Mouse (Mus musculus): Measurements from ENCODE around the gene Ctnnd2. TPM values are rescaled to one million over a fixed set of nuclear protein-coding genes. Genes with fewer than 3 reads are reported as not detected.

Ctnnd2 gene
- polyA plus RNA-seq, 1 experiment from 2014 or later: 0.85 TPM

DNA sequence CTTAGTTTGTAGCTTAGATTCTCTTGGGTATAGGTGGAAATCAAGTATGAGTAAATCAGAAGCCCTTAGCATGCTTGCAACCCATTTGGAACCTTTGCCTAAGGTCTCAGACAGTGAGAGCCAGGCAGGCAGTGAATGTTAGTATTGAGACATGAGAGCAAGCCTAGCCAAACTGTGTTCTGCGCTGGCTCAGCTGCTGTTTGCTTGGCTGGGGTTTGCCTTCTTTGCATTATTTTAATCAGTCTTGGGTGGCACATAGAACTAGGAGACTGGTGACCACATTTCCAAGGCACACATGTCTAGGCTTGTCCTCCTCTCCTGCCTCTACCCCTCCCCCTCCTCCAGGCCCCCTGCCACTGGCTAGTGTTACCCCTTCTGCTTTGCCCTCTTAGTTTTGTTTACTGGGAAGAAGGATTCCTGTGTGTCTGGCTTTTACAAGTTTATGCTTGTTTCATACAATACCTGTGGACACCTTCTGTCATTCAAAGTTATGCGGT is 381.6 kb downstream of the Ctnnd2 start:
- no peak overlapping the region for H3K4me2 ChIP-seq
- H3K9me3 ChIP-seq (ENCODE audit: control insufficient read depth, low read length): no peaks in the 10 kb centered on the region
- ATAC-seq (replicated peaks; ENCODE audit: low FRiP score) (no peak), DNase-seq (ENCODE audit: low spot score) (no peak)
- H3K36me3 ChIP-seq (ENCODE audit: control insufficient read depth, insufficient read depth, low read length): no peaks in the 10 kb centered on the region
- no peaks in the 10 kb centered on the region for H3K4me1 ChIP-seq (replicated peaks; ENCODE audit: control insufficient read depth, insufficient read depth, low read length)
- H3K27me3 ChIP-seq (replicated peaks; ENCODE audit: control insufficient read depth, insufficient read depth, low read length): no peaks in the 10 kb centered on the region
- H3K9ac ChIP-seq (ENCODE audit: low read depth, low read length): no peak overlapping the region
- WGBS: 81% methylated on average over 2 of the region's 2 CpGs
- H3K27ac ChIP-seq (ENCODE audit: low read depth, low read length): no peak overlapping the region
- H3K4me3 ChIP-seq (ENCODE audit: low read depth, low read length): no peak overlapping the region

DNA sequence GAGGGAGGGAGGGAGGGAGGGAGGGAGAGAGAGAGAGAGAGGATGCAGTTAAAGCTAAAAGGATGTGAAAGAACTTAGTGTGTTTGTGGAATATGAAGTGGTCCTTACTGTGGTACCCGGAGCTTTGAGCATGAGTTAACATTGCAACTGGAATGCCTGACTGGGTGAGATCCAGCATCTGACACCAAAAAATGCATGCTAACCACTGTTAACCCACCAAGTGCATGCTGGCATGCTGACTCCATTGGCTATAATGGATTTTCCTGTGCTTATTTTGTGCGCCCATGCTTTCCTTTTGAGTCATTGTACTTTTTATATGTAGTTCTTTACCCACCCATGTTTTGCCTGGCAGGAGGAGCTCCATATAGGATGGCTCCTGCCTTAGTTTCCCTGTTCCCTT is 383.4 kb downstream of the Ctnnd2 start:
- ATAC-seq (replicated peaks; ENCODE audit: low FRiP score) (no peak), DNase-seq (ENCODE audit: low spot score) (no peak)
- no peaks in the 10 kb centered on the region for H3K36me3 ChIP-seq (ENCODE audit: control insufficient read depth, insufficient read depth, low read length)
- no peak overlapping the region for H3K4me3 ChIP-seq (ENCODE audit: low read depth, low read length)
- 92% methylated on average over 2 of the region's 2 CpGs for WGBS
- no peak overlapping the region for H3K4me2 ChIP-seq
- H3K27me3 ChIP-seq (replicated peaks; ENCODE audit: control insufficient read depth, insufficient read depth, low read length): no peaks in the 10 kb centered on the region
- H3K9ac ChIP-seq (ENCODE audit: low read depth, low read length): no peak overlapping the region
- H3K27ac ChIP-seq (ENCODE audit: low read depth, low read length): no peak overlapping the region
- no peaks in the 10 kb centered on the region for H3K9me3 ChIP-seq (ENCODE audit: control insufficient read depth, low read length)
- H3K4me1 ChIP-seq (replicated peaks; ENCODE audit: control insufficient read depth, insufficient read depth, low read length): no peaks in the 10 kb centered on the region

DNA sequence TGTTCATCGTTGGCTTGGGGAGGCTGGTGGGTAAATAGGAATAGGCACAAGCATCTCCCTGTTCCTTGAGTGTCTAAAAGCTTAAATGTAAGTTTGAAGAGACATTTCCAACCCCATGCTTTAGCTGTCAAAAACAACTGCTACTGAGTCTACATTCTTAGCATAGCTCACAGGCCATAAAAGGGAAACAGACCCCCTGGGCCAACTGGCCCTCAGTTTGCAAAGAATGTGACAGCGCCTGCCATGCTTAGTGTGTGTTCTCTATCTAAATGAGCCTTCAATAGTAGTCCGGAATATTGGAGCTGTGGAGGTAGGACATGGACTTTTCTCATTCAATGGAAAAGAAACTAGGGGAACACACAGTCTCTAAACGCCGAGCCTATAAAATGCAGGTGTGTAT is 390.0 kb downstream of the Ctnnd2 start:
- 76% methylated on average over 5 of the region's 5 CpGs for WGBS
- DNase-seq (ENCODE audit: low spot score) (no peak), ATAC-seq (replicated peaks; ENCODE audit: low FRiP score) (no peak)
- no peak overlapping the region for H3K9ac ChIP-seq (ENCODE audit: low read depth, low read length)
- no peak overlapping the region for H3K4me3 ChIP-seq (ENCODE audit: low read depth, low read length)
- H3K4me2 ChIP-seq: no peak overlapping the region
- no peaks in the 10 kb centered on the region for H3K9me3 ChIP-seq (ENCODE audit: control insufficient read depth, low read length)
- no peaks in the 10 kb centered on the region for H3K36me3 ChIP-seq (ENCODE audit: control insufficient read depth, insufficient read depth, low read length)
- H3K4me1 ChIP-seq (replicated peaks; ENCODE audit: control insufficient read depth, insufficient read depth, low read length): no peaks in the 10 kb centered on the region
- no peak overlapping the region for H3K27ac ChIP-seq (ENCODE audit: low read depth, low read length)
- no peaks in the 10 kb centered on the region for H3K27me3 ChIP-seq (replicated peaks; ENCODE audit: control insufficient read depth, insufficient read depth, low read length)

DNA sequence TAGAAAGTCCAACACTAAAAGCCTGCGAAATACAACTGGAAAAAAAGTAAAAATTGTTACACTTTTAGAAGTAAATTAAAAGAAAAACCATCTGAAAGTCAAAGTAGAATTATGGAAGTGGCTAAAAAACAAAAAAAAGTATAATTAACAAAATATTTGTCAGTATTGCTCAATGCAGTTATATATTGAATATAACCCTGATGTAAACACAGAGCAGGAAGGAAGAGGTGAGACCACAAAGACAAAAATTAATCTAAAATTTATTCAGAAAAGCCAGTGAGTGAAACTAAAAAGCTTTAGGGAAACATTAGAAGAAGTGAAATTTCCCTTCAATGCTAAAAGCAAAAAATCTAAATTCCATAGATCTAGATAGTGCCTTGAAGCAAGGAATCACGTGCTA is 392.2 kb downstream of the Ctnnd2 start:
- ATAC-seq (replicated peaks; ENCODE audit: low FRiP score) (no peak), DNase-seq (ENCODE audit: low spot score) (no peak)
- Histone ChIP-seq H3K4me2 (no peak overlapping the region), H3K27me3 (replicated peaks; ENCODE audit: control insufficient read depth, insufficient read depth, low read length) (no peaks in the 10 kb centered on the region), H3K9me3 (ENCODE audit: control insufficient read depth, low read length) (no peaks in the 10 kb centered on the region), H3K27ac (ENCODE audit: low read depth, low read length) (no peak overlapping the region), H3K4me1 (replicated peaks; ENCODE audit: control insufficient read depth, insufficient read depth, low read length) (no peaks in the 10 kb centered on the region), H3K9ac (ENCODE audit: low read depth, low read length) (no peak overlapping the region), H3K4me3 (ENCODE audit: low read depth, low read length) (no peak overlapping the region), H3K36me3 (ENCODE audit: control insufficient read depth, insufficient read depth, low read length) (no peaks in the 10 kb centered on the region)
- 81% methylated on average over 2 of the region's 2 CpGs for WGBS

DNA sequence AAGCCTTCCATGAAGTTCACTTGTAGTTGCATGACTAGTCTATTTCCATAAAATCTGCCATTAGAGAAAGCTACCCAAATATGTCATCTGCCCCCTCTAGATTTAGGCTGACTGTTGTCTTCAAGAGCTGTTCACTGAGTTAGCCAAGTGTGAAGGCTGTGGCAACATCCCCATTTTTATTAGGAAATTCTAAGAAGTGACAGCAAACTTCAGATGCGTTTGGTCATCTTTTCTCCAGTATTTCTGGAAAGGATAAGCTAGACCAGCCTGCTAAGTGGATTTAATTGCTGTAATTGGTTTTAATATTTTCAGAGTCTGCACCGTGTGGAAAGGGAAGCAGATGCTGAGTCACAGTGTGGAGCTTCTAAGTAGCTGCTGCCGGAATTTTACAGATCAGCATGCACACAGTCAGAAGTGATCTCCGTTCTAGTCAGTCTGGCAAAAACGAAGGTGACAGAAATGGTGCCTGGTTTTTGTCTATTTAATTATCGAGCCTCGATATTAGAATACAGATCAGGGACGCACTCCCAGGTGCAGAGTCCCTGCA is 397.9 kb downstream of the Ctnnd2 start:
- no peaks in the 10 kb centered on the region for H3K4me1 ChIP-seq (replicated peaks; ENCODE audit: control insufficient read depth, insufficient read depth, low read length)
- H3K27me3 ChIP-seq (replicated peaks; ENCODE audit: control insufficient read depth, insufficient read depth, low read length): no peaks in the 10 kb centered on the region
- DNase-seq (ENCODE audit: low spot score) (no peak), ATAC-seq (replicated peaks; ENCODE audit: low FRiP score) (no peak)
- no peaks in the 10 kb centered on the region for H3K9me3 ChIP-seq (ENCODE audit: control insufficient read depth, low read length)
- no peak overlapping the region for H3K9ac ChIP-seq (ENCODE audit: low read depth, low read length)
- WGBS: 80% methylated on average over 8 of the region's 8 CpGs
- H3K4me3 ChIP-seq (ENCODE audit: low read depth, low read length): no peak overlapping the region
- H3K36me3 ChIP-seq (ENCODE audit: control insufficient read depth, insufficient read depth, low read length): no peaks in the 10 kb centered on the region
- H3K27ac ChIP-seq (ENCODE audit: low read depth, low read length): no peak overlapping the region
- H3K4me2 ChIP-seq: no peak overlapping the region

DNA sequence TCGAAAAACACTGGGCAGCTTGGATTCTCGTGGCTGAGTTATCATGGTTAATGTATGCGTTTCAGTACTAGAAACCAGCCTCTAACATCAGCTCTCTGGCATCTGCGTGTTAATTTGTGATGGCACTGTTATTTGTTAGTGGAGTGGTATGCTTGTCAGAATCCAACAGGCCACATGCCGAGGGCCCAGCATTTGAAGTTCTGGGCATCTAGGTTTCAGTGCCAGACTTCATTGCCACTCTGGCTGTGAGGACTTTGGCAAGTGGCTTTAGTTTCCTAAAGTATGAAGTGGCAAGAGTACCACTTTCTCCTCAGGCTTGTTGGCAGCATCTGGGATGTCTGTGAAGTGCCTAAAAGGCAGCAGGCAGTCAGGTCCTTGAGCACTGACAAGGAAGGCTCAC is 415.1 kb downstream of the Ctnnd2 start:
- H3K36me3 ChIP-seq (ENCODE audit: control insufficient read depth, insufficient read depth, low read length): no peaks in the 10 kb centered on the region

DNA sequence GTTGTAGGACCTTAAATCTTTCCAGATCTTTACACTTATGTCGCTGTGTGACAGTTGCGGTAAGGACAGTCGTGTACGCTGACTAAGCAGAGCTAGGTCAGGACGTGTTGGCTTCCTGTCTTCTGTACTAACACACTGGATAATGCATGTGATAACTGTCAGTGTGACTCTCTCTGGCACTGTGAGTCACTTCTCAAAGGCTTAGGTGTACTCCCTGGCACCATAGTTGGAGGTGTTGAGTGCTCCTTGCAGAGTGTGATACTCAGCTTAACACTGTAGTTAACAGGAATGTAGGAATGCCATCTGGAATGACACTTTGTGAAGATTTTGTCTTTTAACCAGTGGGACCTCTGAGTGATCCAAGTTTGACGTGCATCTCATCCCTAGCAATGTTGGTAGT is 418.5 kb downstream of the Ctnnd2 start:
- Histone ChIP-seq H3K27ac (ENCODE audit: low read depth, low read length) (no peak overlapping the region), H3K4me2 (no peak overlapping the region), H3K36me3 (ENCODE audit: control insufficient read depth, insufficient read depth, low read length) (no peaks in the 10 kb centered on the region), H3K4me3 (ENCODE audit: low read depth, low read length) (no peak overlapping the region), H3K27me3 (replicated peaks; ENCODE audit: control insufficient read depth, insufficient read depth, low read length) (no peaks in the 10 kb centered on the region), H3K9me3 (ENCODE audit: control insufficient read depth, low read length) (no peaks in the 10 kb centered on the region), H3K4me1 (replicated peaks; ENCODE audit: control insufficient read depth, insufficient read depth, low read length) (no peaks in the 10 kb centered on the region), H3K9ac (ENCODE audit: low read depth, low read length) (no peak overlapping the region)
- no peak for ATAC-seq (replicated peaks; ENCODE audit: low FRiP score)
- 83% methylated on average over 6 of the region's 6 CpGs for WGBS
- no peak for DNase-seq (ENCODE audit: low spot score)

More for the DNA sequence above, 415.1 kb downstream of the Ctnnd2 start:
- no peak overlapping the region for H3K27ac ChIP-seq (ENCODE audit: low read depth, low read length)
- ATAC-seq (replicated peaks; ENCODE audit: low FRiP score) (no peak), DNase-seq (ENCODE audit: low spot score) (no peak)
- 75% methylated on average over 5 of the region's 5 CpGs for WGBS
- no peaks in the 10 kb centered on the region for H3K9me3 ChIP-seq (ENCODE audit: control insufficient read depth, low read length)
- H3K27me3 ChIP-seq (replicated peaks; ENCODE audit: control insufficient read depth, insufficient read depth, low read length): no peaks in the 10 kb centered on the region
- H3K4me1 ChIP-seq (replicated peaks; ENCODE audit: control insufficient read depth, insufficient read depth, low read length): no peaks in the 10 kb centered on the region
- no peak overlapping the region for H3K9ac ChIP-seq (ENCODE audit: low read depth, low read length)
- no peak overlapping the region for H3K4me3 ChIP-seq (ENCODE audit: low read depth, low read length)
- H3K4me2 ChIP-seq: no peak overlapping the region

DNA sequence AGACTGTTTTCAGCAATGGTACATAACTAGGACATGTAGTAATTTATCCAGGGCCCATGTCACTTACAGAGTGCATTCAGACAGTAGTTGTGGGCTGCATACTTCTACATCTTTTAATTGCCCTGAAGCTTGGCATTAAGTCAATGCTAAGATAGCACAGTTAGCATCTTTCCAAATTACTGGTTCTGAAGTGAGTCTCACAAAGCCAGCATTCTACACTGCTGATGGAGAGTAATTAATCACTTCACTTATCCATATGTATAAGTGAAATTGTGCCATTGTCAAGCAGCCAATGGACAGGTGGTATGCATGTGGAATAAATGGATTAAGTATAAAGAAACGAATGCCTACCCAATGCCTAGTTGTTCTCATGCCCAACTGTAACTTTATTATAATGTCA is 423.1 kb downstream of the Ctnnd2 start:
- no peaks in the 10 kb centered on the region for H3K36me3 ChIP-seq (ENCODE audit: control insufficient read depth, insufficient read depth, low read length)
- no peaks in the 10 kb centered on the region for H3K4me1 ChIP-seq (replicated peaks; ENCODE audit: control insufficient read depth, insufficient read depth, low read length)
- H3K4me3 ChIP-seq (ENCODE audit: low read depth, low read length): no peak overlapping the region
- H3K27ac ChIP-seq (ENCODE audit: low read depth, low read length): no peak overlapping the region
- no peak overlapping the region for H3K4me2 ChIP-seq
- H3K9ac ChIP-seq (ENCODE audit: low read depth, low read length): no peak overlapping the region
- no peak for DNase-seq (ENCODE audit: low spot score)
- no peak for ATAC-seq (replicated peaks; ENCODE audit: low FRiP score)
- H3K9me3 ChIP-seq (ENCODE audit: control insufficient read depth, low read length): no peaks in the 10 kb centered on the region
- 76% methylated on average over 1 of the region's 1 CpGs for WGBS
- H3K27me3 ChIP-seq (replicated peaks; ENCODE audit: control insufficient read depth, insufficient read depth, low read length): no peaks in the 10 kb centered on the region

DNA sequence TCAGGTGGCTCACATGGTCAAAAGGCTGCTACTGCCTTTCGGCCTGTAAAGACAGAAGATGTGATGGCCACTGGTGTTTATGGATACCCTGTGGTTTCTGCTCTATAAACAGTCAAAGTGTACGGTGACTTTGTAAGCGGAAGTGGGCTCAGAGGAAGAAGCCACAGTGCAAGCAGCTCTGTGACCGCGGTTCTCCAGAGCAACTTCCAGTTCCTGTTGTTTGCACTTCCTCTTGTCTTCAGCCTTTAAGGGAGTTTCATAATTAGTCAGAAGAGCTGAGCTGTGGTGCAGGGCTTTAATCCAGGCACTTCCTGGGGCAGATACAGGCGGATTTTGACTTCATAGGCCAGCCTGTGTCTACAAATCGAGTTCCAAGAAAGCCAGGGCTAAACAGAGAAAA is 438.2 kb downstream of the Ctnnd2 start:
- ATAC-seq (replicated peaks; ENCODE audit: low FRiP score) (no peak), DNase-seq (ENCODE audit: low spot score) (no peak)
- Histone ChIP-seq H3K4me2 (no peak overlapping the region), H3K36me3 (ENCODE audit: control insufficient read depth, insufficient read depth, low read length) (no peaks in the 10 kb centered on the region), H3K4me3 (ENCODE audit: low read depth, low read length) (no peak overlapping the region), H3K9ac (ENCODE audit: low read depth, low read length) (no peak overlapping the region), H3K9me3 (ENCODE audit: control insufficient read depth, low read length) (no peaks in the 10 kb centered on the region), H3K27me3 (replicated peaks; ENCODE audit: control insufficient read depth, insufficient read depth, low read length) (no peaks in the 10 kb centered on the region), H3K4me1 (replicated peaks; ENCODE audit: control insufficient read depth, insufficient read depth, low read length) (no peaks in the 10 kb centered on the region), H3K27ac (ENCODE audit: low read depth, low read length) (no peak overlapping the region)
- 46% methylated on average over 7 of the region's 7 CpGs for WGBS
